Mouse (Mus musculus): ENCODE results near the gene Acads.
"Not testable (repeated sequence)": the region's sequence is repeated elsewhere in the genome, so short reads cannot be mapped to it uniquely, and the experiment has no call there.

Acads gene

DNA sequence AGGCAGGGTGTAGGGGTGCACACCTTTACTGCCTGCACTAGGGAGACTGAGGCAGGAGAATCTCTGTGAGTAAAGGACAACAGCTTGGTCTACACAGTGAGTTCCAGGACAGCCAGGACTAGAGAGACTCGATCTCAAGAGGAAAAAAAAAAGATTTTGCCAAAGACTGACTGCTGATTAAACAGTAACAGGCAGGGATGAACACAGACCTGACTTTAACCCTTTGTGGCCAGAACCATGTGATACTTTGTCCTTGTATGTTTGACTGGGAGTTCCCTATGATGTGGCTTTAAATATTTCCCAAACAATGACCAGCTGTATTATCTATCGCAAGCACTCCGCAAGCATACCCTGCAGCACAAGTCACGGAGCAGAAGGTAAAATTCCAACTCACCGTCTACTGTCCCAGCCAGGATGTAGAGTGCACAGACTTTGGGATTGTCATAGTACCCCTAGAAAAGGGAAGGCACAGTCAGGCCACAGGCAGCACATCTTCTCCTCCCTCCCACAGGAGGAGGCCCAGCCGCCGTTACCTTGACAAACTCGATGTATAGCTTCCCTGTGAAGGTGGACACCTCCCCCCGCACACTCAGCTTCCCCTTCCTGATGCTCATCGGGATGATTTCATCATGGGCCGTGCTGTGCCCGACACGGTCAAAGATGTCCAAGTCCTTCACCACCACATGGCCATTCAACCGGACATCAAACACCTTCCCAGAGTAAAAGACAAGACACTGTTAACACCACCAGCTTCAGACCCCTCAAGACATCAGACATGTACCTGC, 30.7 kb upstream of the Acads start:
- DNase-seq, result no peak

DNA sequence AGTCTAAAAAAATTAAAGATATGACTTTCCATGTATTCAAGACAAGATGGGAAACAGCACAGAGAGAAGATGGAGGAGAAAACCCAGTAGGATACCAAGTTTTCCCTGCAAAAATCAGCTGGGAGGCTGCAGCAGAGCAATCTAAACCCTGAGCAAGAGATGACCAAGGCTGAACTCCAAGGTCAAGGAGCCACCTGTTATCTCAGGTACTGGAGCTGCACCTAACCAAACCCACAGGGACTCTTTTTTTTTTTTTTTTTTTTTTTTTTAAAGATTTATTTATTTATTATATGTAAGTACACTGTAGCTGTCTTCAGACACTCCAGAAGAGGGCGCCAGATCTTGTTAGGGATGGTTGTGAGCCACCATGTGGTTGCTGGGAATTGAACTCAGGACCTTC, 29.7 kb upstream of the Acads start:
- DNase-seq, result not testable (repeated sequence)

DNA sequence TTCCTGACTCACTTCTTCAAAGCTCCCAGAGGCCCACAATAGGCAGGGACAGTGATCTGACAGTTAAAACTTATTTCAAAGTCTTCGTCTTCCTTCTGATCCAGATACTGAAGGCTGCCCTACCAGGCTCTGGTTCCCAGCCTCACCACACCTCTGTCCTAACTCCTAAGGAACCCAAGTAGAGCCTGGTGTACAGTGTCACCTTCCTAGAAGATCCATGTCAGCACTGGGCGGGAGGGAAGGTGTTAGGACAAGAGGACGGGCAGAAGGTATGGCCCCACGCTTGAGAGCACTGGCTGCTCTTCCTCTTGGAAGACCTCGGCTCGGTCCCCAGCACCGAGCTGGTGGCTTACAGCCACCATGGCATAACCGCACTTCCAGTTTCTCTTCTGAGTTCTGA, 29.2 kb upstream of the Acads start:
- no peak for DNase-seq

DNA sequence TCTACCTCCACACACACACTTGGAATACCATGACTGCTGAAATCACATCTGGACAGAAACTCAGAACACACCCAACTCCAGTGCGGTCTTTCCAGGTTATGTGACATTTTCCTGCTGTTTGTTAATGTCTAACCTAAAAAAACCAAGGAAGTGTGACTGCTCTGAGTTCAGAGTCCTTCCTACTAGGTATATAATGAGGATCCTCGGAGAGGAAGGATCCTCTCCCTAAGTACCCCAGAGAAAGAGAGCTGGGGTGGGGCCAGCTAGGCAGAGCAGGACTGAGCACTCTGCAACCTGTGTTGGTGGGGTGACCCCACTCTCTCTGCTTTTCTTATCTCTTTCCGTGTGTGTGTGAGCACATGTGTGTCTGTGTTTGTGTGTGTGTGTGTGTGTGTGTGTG, 28.2 kb upstream of the Acads start:
- DNase-seq, result no peak

DNA sequence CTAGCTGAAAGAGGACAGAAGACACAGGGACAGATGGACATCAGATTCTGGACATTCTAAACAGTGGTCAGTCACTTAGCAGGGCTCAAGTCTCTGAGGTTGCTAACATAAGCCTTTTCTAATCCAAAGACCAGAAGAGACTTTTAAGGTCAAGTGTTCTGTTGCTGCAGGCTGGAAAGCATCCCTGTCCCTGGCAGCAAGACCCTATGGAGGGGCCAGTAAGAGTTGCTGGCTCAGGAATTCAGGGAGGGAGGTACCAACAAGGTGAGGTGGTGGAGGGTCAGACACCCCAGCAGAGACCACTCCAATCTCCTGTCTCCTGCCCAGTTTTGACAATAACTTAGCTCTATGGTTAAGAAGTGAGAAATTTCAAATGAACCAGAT, 27.6 kb upstream of the Acads start:
- no peak for DNase-seq

DNA sequence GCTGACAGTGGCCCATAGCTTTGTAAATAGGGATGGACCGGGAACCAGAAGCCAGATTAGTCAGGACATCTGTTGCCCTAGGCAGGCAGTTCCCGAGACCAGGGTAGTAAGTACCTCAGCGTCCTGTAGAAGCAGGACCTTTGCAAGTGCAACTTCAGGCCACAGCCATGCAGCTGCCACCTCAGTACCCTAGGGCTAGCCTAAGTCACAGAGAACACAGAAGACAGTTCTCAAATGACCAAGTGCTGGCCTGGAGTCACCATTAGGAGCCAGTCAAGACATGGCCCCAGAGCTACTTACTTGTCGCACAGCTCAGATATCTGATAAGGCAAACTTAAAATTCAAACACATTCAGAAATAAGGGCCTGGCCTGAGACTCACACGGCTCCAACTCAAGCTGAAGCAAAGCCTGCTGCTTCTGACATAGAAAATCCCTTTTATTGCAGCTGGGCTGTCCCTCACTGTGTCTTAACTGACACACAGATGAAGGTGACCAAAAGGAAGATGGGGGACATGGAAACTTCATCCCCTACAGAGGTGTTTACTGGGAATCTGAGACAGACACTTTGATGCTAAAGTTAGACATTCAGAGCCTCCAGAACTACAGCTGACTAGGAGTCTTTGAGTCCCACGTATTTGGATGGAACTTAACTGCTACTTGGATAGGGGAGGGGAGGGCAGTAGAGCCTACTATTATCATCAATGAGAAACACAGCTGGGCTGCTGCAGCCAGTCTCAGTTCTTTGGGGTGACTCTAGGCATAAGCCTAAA, 27.0 kb upstream of the Acads start:
- no peak for DNase-seq

DNA sequence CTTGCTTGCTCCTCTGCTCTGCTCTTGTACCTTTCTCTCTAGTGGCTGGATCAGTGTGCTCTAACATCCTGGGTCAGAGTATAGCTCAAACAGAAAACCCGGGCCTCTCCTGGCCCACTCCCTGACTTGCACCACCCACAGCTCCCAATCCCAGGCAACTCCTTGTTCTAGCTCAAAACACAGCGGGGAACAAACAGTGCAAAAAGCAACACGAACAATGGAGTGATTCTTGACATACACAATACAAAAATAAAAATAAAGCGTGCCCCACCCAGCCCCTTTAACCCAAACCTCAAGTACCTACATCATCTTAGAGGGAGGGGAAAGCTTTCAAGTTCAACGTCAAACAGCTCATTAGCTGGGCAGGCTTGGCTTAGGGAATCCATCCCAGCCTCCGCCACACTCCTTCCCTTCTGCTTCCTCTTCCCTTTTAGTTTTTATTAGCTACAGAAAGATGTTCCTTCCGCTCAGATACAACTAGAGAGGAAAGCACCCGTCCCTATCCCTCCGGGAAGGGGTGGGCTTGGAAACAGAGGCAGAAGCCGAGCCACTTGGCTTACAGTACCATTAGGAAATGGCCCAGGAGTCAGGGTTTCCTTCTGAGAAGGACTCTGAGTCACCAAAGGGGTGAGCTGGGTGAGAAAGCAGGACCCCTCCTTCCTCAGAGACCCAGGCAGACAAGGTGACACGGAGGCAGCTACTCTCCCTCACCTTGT, 26.3 kb upstream of the Acads start:
- DNase-seq, result no peak

DNA sequence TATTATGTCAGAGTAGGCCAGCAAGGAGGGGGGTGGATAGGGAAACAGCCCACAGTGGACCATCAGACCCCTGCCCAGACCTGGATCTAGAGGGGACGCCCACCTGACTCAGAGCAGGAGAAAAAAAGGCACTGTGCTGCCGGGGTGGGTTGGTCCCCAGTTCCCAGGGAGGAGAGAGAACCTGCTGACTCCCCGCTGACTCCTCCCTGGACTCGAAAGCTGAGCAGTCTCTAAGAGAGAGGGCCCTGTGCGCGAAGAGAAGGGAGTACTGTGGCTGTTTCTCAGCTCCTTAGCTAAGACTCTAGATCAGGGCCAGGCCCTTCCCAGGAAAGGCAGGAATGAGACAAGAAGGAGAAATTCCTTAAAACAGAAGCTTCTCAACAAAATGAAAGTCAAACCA, 25.3 kb upstream of the Acads start:
- no peak for DNase-seq

DNA sequence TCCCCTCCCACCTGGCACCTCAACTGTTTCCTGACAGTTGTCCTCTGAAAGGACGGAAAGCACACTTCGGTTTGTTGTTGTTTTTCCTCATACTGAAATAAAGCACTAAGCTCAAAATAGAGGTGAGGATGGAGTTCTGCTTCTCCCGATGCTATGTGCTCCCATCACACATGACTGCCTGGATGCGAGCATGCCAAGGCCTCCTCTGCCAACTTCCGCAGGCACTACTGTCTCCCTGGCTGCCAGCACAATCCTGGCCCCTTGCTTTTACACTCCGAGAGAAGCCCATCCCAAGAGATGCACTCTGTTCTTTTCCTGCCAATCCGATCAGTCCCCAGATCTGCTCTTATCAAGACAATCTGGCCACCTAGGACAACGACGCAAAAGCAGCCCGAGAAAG, 24.4 kb upstream of the Acads start:
- no peak for DNase-seq

DNA sequence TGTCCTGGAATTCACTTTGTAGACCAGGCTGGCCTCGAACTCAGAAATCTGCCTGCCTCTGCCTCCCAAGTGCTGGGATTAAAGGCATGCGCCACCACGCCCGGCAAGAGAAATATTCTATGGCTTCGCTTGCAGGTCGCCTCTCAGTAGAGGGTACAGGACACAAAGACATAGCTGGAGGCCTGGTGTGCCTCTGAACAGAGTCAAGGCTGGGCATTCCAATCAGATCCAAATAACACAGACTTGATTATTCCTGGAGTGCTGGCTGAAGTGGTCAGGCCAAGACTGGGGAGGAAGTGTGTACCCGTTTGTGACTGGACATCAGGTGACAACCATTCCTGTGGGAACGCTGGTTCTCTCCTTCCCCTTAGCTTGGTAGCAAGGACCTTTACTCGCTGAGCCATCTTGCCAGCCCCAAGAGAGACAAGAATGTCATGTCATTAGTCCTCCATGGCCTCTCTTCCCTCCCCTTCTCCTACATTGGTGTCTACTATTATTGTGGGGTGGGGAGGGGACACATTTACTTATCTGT, 23.1 kb upstream of the Acads start:
- DNase-seq, result no peak

DNA sequence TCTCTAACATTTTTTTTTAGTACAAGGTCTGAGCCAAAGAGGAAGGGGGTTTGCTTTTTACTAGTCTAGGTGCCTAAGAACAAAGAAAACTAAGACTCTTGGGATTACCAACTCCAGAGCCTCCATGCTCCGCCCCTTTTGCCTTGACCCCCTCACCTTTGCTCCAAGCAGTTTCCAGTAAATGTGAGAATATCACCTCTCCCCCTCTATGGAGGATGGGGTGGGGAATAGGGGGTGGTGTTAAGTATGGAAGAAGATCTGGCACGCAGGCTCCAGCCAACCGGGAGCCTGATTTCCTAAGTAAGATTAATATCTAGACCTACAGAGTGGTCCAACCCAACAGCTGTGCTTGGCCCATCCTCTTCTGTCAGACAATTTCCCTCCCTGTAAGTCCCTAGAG, 21.6 kb upstream of the Acads start:
- no peak for DNase-seq

DNA sequence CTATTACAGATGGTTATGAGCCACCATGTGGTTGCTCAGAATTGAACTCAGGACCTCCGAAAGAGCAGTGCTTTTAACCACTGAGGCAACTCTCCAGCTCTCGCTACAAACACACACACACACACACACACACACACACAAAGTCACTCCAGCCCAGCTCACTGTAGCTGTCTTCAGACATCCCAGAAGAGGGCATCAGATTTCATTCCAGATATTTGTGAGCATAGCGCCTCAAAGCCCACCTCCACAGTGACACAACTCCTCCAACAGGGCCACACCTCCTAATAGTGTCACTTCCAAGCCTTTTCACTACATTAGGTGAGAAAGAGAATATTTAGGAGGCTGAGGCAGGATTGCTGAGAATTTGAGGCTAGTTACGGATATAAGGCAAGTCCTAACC, 20.0 kb upstream of the Acads start:
- no peak for DNase-seq

DNA sequence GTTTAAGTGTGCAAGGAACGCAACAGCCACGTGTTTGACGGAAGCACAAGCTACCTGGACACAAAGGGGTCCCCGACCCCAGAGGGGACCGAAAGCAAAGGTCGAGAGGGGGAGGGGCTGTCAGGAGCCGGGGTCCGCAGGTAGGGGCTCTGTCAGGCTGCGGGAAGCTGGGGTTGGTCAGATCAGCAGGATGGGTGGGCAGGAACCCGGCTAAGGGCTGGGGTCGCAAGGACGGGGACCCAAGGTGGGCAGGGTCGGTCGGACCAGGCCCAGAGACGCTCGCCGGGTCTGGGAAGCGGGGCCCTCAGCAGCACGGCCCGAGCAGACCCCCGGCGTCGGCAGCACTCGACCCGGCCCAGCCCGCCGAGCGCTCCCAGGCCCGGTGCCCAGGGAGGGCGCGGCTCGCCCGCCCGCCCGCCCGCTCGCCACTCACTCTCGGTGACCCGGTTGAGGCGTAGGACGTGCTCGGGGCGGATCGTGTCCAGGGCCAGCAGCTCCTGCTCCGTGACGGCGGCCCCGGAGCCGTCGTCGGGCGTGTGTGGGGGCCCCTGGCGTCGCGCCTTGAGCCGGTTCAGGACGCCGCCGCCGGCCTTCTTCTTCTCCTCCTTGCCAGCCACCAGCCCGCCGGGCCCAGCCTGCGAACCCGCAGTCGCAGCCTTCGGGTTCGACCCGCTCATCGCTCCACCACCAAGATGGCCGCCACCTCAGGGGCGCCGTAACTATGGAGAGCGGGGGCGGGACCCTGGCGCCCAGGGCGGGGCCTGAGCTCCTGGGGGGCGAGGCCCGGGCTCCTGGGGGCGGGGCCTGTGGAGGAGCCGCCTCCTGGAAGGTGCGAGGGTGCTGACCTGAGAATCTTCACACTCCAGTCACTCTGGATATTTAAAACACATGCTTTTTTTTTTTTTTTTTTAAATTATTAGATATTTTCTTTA, 15.4 kb upstream of the Acads start, which contains the start of gene Unc119b:
TSS of gene Unc119b (minus strand) at position 742 of the 932 bp plus-strand sequence.
- peak; percentile 90 for DNase-seq

DNA sequence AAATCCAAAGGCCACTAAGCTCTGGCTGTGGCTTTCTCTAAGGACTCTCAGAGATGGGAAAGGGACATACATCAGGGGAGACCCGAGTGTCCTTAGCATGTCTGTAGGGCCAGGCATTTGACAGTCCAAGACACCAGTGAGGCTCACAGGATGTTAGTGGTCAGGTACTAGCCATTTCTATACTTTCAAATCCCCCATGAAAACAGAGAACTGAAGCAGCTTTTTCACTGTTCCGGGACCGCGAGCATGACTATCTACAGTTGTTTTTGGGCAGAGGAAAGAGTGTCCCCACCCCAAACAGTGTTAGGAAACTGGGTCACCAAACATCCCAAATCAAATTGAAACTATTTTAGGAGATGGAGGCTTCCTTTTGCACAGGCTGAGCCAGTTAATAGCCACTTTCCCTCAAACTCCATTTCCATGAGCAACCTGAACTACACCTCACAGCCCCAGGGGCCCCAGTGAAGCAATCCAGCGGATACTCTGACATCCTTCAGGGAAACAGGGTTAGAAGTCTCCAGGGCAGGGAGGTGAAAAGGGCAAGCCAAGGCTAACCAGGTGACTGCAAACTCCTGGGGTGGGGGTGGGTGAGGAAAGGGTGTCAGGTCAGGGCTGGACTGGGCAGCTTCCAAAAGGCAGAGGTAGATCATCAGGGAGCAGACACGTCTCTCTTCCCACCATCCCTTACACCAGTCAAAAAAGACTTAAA, 14.4 kb upstream of the Acads start:
- DNase-seq, result no peak

DNA sequence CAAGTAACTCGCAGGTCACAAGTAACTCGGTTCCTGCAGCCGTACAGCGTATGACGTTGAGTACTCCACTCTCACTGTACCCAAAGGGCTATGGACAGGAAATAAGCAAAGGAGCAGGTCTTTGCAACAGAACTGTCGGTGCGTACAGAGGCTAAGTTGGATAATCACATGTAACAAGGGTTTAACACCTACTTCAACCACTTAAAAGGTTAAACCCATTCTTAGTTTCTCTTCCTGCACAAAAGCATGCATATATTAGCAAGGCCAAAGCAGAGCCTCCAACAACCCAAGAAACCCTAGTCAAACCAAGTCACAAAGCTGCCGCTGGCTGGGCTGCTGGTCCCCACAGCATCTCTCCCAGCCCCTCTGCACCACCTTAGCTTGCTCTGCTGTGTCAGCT, 13.3 kb upstream of the Acads start:
- DNase-seq, result no peak

DNA sequence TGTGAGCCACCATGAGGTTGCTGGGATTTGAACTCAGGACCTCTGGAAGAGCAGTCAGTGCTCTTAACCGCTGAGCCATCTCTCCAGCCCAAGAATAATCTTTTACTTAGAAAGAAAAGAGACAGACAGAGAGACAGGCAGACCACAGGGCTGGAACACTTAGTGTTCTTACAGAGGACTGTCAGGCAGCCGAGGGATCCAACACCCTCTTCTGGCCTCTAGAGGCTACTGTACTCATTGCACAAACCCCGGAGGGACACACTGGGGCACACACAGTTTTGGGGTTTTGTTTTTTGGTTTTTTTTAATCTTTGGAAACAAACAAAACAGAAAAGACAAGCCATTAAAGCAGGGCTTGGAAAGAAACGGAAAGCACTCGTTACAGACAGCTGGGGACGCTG, 10.2 kb upstream of the Acads start:
- no peak for DNase-seq

DNA sequence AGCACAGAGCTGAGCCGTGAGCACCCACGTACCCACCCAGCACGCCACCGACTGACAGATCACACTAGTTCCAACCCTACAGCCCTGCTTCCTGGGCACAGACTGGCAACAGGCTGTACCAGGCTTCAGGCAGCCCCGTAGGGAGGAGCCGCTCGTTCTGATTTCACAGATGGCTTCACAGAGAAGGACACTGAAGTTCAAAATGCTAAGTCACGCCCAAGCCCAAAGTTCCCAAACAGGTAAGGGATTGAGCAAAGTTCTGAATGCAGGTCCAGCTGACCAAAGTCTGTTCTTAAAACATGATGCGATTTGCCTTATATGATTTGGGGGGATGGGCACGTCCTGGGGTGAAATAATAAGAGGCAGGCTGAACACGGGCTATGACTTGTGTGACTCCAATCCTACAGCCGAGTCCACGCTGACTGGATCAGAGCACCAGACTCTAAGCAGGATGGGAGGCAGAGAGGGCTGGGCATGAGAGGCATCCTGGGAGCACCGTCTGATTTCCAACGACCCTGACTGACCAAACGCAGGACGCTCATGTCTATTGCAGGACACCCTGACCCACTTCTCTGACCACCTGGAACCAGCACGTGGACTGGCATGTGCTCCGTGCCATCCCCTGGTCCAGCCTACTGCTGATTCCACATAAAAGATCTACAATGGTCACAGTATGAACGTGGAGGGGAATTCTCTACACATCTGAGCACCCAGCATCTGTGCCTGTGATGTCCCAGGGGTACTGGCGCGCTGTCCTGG, 8.5 kb upstream of the Acads start:
- no peak for DNase-seq

DNA sequence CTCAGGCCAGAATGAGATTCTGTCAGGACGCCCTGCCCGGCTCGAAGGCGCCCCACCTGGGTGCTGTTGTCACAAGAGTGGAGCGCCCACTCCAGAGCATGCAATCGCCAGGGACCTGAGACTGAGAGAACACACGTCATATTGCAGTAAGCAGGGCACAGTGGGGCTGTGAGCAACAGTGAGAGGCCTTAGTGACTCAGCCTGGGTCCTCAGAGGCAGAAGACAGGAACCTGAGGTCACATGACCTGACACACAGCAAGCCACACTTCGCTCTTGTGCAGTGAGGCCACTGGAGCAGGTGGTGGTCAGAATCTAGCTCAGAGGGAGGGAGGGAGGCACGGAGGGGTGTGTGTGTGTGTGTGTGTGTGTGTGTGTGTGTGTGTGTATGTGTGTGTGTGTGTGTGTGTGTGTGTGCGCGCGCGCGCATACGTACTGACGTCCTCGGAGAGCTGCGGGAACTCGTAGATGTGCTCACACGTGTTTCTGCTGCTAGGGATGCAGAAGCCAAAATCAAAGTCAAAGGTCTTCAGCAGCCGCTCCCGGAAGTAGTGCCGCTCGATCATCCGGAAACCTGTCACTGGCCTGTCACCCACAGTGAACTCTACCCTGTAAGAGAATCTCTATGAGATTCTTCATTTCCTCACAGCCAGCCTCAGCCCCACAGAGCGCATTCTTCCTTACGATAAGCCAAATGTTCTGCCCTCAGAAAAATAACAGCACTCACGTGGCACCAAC, 7.6 kb upstream of the Acads start:
- no peak for DNase-seq

DNA sequence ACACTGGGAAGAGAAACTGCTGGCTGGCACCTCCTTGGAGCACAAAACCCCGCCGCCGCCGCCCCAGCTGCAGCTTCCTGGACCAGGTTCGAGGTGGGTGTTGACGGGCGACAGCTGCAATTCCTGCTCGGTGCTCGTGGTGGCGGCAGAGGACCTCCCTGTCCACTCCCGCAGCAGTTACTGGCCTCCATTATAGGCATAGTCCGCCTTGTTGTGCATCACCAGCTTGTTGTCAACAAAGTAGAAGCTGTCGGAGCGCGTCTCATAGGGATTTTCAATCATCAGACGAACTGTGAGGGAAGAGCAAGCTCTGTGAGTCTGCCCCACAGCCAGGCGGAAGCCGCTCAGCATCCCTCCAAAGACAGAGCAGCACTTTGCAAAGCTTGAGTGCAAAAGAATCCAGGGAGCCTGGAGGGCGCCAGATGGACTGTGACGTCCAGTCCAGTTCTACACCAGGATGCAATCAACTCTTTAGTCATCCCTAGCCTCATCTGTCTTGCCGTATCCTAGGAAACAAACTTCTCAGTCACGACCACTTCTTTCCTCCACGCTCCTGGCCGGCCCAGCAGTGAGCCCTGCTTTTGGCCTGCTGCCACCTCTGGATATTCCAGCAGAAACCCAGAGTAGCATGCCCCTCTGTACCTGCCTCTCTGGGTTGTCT, 6.2 kb upstream of the Acads start:
- peak; percentile 92 for DNase-seq

DNA sequence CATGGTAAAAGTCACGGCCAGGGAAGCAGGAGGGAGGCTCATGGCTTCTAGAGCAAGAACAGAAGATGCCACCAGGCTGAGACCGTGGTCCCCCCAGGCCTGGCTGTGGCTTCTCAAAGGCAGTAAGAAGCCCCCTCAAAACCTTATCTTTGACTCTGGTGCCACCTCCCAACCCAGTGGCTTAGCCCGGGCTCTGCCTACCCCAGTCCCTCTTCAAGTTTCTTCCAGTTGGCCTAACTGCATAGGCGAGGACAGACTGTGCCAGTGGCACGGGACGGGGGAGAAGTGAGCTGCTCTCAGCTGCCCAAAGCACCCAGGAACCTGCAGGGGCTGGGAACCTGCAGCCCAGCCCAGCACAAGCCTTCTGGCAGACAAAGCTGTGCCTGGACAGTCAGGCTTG, 5.5 kb upstream of the Acads start:
- DNase-seq, result no peak
